Mouse (Mus musculus): Measurements from ENCODE around the gene Ccng2. TPM values are rescaled to one million over a fixed set of nuclear protein-coding genes. Genes with fewer than 3 reads are reported as not detected.

Gene Ccng2
- polyA plus RNA-seq, 1 experiment = 20.0 TPM

DNA sequence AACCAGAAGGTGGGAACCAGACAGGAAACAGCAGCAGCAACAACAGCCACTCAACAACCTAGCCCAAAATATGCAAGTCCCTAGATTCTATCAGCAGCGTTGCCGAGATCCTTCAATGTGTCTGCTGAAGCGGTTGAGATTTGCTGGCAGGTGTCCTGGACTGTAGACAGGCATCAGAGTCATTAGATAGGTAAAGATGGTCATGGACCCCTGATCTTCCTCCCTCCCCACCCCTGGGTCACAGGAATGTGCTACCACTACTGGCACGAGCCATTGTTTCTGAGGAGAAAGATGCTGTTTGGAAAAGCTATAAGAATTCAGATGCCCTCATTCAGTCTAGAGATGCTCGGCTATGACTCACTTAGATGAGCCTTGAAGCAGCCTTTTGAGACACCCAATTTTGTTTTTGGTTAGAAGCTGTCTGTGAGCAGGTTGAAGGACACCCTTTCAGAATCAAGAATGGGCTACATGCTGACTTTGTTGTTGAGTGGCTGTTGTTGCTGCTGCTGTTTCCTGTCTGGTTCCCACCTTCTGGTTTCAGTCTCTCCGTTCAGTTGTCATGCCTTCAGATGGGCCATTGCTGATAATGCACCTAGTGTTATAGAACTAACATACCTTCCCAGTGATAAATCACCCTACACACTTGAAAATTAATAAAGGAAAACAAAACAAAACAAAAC lies 3.5 kb upstream of the Ccng2 start:
- TF ChIP-seq CTCF (conservative IDR thresholded peaks at IDR 0.05; ENCODE audit: insufficient read depth, insufficient read length, low read depth, low read length) = no peak
- TF ChIP-seq POLR2A (IDR thresholded peaks at IDR 0.05; ENCODE audit: low read depth, low read length) = no peak
- 0 out of 2 replicates have a peak, but pooled peaks cover 2% of the 10 kb centered on the region for H3K4me1 ChIP-seq (ENCODE audit: control insufficient read depth, insufficient read depth, low read length)
- no peak overlapping the region for H3K4me3 ChIP-seq (ENCODE audit: insufficient read depth, low read depth, low read length)
- H3K36me3 ChIP-seq (ENCODE audit: control insufficient read depth, insufficient read depth, low read length) = no peaks in the 10 kb centered on the region
- no peaks in the 10 kb centered on the region for H3K27me3 ChIP-seq (replicated peaks; ENCODE audit: control insufficient read depth, insufficient read depth, low read length)
- no peak overlapping the region for H3K27ac ChIP-seq (ENCODE audit: insufficient read depth, low read depth, low read length)
- DNase-seq = no peak
- 85% methylated on average over 6 of the region's 6 CpGs for WGBS

- WGBS = 70% methylated on average over 1 of the region's 1 CpGs
- H3K27ac ChIP-seq (ENCODE audit: insufficient read depth, low read depth, low read length) = no peak overlapping the region
These were observed 2.8 kb upstream of the Ccng2 start for GRCm38 (mm10) chr5:93264136-93264700.

DNA sequence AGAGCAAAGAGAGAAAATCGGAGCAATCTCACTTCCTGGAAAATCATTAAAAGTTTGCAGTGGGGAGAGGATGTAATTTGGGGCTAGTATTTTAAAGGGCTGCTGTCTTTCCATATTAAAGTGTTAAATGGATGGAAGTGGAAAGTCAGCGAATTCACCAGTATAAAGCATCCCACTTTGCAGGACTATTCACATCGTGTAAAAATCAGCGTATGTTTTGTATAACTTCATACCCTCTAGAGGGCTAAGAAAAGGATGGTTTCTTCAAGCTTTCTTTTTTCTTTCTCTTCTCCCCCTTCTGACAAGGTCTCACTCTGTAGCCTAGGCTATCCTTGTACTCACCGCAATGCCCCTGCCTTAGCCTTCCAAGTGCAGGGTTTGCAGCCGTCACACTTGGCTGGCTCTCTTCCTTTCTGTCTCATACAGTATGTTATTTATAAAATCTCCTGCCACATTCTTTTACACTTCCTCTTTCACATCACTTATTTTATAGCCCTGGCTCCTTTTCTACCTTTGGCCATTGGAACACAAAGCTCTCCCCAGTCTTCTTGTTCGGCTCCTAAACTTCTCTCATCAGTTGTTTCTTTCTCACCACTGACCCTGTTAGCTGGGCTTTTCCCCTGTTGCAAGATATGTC lies 1.8 kb upstream of the Ccng2 start:
- Histone ChIP-seq H3K4me3 (ENCODE audit: insufficient read depth, low read depth, low read length) (no peak overlapping the region; the same call in 1 of the 2 replicates), H3K27me3 (replicated peaks; ENCODE audit: control insufficient read depth, insufficient read depth, low read length) (no peaks in the 10 kb centered on the region), H3K4me1 (ENCODE audit: control insufficient read depth, insufficient read depth, low read length) (0 out of 2 replicates have a peak, but pooled peaks cover 2% of the 10 kb centered on the region), H3K27ac (ENCODE audit: insufficient read depth, low read depth, low read length) (peak overlapping the region; percentile 95), H3K36me3 (ENCODE audit: control insufficient read depth, insufficient read depth, low read length) (no peaks in the 10 kb centered on the region)
- TF ChIP-seq POLR2A (IDR thresholded peaks at IDR 0.05; ENCODE audit: low read depth, low read length) (no peak), CTCF (conservative IDR thresholded peaks at IDR 0.05; ENCODE audit: insufficient read depth, insufficient read length, low read depth, low read length) (no peak)
- DNase-seq = no peak
- 37% methylated on average over 7 of the region's 7 CpGs for WGBS

More at GRCm38 (mm10) chr5:93264136-93264700, 2.8 kb upstream of the Ccng2 start:
- no peaks in the 10 kb centered on the region for H3K36me3 ChIP-seq (ENCODE audit: control insufficient read depth, insufficient read depth, low read length)
- no peak for DNase-seq
- no peaks in the 10 kb centered on the region for H3K27me3 ChIP-seq (replicated peaks; ENCODE audit: control insufficient read depth, insufficient read depth, low read length)
- no peak overlapping the region for H3K4me3 ChIP-seq (ENCODE audit: insufficient read depth, low read depth, low read length)
- H3K4me1 ChIP-seq (ENCODE audit: control insufficient read depth, insufficient read depth, low read length) = 0 out of 2 replicates have a peak, but pooled peaks cover 2% of the 10 kb centered on the region
- TF ChIP-seq POLR2A (IDR thresholded peaks at IDR 0.05; ENCODE audit: low read depth, low read length) = no peak
- no peak for TF ChIP-seq CTCF (conservative IDR thresholded peaks at IDR 0.05; ENCODE audit: insufficient read depth, insufficient read length, low read depth, low read length)

- Histone ChIP-seq H3K4me1 (ENCODE audit: control insufficient read depth, insufficient read depth, low read length) (0 out of 2 replicates have a peak, but pooled peaks cover 2% of the 10 kb centered on the region), H3K27me3 (replicated peaks; ENCODE audit: control insufficient read depth, insufficient read depth, low read length) (no peaks in the 10 kb centered on the region), H3K36me3 (ENCODE audit: control insufficient read depth, insufficient read depth, low read length) (peaks cover 5% of the 10 kb centered on the region; the same call in 1 of the 2 replicates), H3K4me3 (ENCODE audit: insufficient read depth, low read depth, low read length) (peak overlapping the region; percentile 28; the same call in 1 of the 2 replicates), H3K27ac (ENCODE audit: insufficient read depth, low read depth, low read length) (peak overlapping the region; percentile 95)
- TF ChIP-seq POLR2A (IDR thresholded peaks at IDR 0.05; ENCODE audit: low read depth, low read length) (no peak), CTCF (conservative IDR thresholded peaks at IDR 0.05; ENCODE audit: insufficient read depth, insufficient read length, low read depth, low read length) (no peak)
- DNase-seq = peak; percentile 74
- WGBS = 20% methylated on average over 13 of the region's 13 CpGs
These were observed 1.1 kb upstream of the Ccng2 start for GRCm38 (mm10) chr5:93265801-93266580.

DNA sequence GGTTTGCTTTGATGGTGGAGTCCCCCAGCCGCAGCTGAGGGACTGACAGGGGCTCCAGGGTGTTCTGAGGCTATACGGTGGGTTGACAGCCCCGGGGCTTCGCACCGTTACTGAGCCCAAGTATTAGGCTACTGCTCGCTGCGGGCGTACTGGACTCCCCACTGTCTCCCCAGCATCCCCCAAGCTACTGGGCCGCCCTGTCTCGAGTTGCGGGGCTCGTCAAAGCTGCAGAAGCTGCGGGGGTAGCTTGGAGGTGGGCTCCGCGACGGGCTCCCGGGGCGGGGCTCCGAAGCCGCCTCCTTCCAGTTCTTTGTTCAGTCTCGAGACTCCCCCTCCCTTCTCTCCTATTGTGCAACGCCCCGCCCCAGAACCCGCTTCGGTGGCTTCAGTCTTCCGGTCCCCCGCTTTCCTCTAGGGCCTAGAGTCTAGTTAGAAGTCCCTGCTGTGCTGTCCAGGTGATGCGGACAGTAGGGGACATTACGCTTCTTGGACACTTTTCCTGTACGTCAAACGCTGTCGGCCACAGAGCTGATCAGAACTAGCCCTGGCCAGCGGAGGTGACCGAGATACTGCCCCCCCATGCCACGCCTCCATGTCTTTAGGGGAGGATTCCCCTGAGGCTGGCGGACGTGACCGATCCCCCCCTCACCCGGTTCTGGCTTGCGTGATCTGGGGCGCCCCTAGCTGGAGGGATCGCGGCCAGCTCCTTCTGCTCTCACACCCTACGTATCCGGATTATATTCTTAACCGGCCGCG lies 972 bp downstream of the Ccng2 start:
- peak overlapping the region; percentile 62 for H3K27ac ChIP-seq (ENCODE audit: insufficient read depth, low read depth, low read length)
- H3K4me3 ChIP-seq (ENCODE audit: insufficient read depth, low read depth, low read length) = peak overlapping the region; percentile 75
- 0 out of 2 replicates have a peak, but pooled peaks cover 2% of the 10 kb centered on the region for H3K4me1 ChIP-seq (ENCODE audit: control insufficient read depth, insufficient read depth, low read length)
- peaks cover 11% of the 10 kb centered on the region for H3K36me3 ChIP-seq (ENCODE audit: control insufficient read depth, insufficient read depth, low read length)
- DNase-seq = peak; percentile 85
- WGBS = under 1% methylated on average over 46 of the region's 48 CpGs
- no peak for TF ChIP-seq POLR2A (IDR thresholded peaks at IDR 0.05; ENCODE audit: low read depth, low read length)
- TF ChIP-seq CTCF (conservative IDR thresholded peaks at IDR 0.05; ENCODE audit: insufficient read depth, insufficient read length, low read depth, low read length) = peak; percentile 48; the same call in 1 of the 2 replicates
- no peaks in the 10 kb centered on the region for H3K27me3 ChIP-seq (replicated peaks; ENCODE audit: control insufficient read depth, insufficient read depth, low read length)

GRCm38 (mm10) chr5:93270095-93270494 lies 3.0 kb downstream of the Ccng2 start:
- 48% methylated on average over 7 of the region's 7 CpGs for WGBS

More at GRCm38 (mm10) chr5:93270095-93270494, 3.0 kb downstream of the Ccng2 start:
- Histone ChIP-seq H3K4me1 (ENCODE audit: control insufficient read depth, insufficient read depth, low read length) (0 out of 2 replicates have a peak, but pooled peaks cover 2% of the 10 kb centered on the region), H3K27me3 (replicated peaks; ENCODE audit: control insufficient read depth, insufficient read depth, low read length) (no peaks in the 10 kb centered on the region), H3K4me3 (ENCODE audit: insufficient read depth, low read depth, low read length) (no peak overlapping the region), H3K36me3 (ENCODE audit: control insufficient read depth, insufficient read depth, low read length) (peaks cover 22% of the 10 kb centered on the region), H3K27ac (ENCODE audit: insufficient read depth, low read depth, low read length) (no peak overlapping the region)
- no peak for DNase-seq
- TF ChIP-seq POLR2A (IDR thresholded peaks at IDR 0.05; ENCODE audit: low read depth, low read length) (no peak), CTCF (conservative IDR thresholded peaks at IDR 0.05; ENCODE audit: insufficient read depth, insufficient read length, low read depth, low read length) (no peak)
